Mouse (Mus musculus): ENCODE measurements around the gene Gm16181. TPM values are rescaled to one million over a fixed set of nuclear protein-coding genes. Genes with fewer than 3 reads are reported as not detected.

Gene Gm16181
- polyA plus RNA-seq, 1 experiment from 2014 or later, result 0.89 TPM

GRCm38 (mm10) chr17:35218516-35219193 is 2.0 kb upstream of the Gm16181 start:
- Histone ChIP-seq H3K27ac (ENCODE audit: low read depth, low read length) (peak overlapping the region; percentile 15; the same call in 1 of the 2 replicates), H3K4me3 (ENCODE audit: low read length) (no peak overlapping the region), H3K36me3 (ENCODE audit: control insufficient read depth, insufficient read depth, low read length) (peaks cover 25% of the 10 kb centered on the region), H3K9me3 (ENCODE audit: control insufficient read depth, low read length) (no peaks in the 10 kb centered on the region), H3K4me1 (ENCODE audit: control insufficient read depth, insufficient read depth, low read length) (no peaks in the 10 kb centered on the region; the same call in 1 of the 2 replicates), H3K27me3 (ENCODE audit: control insufficient read depth, insufficient read depth, low read length) (no peaks in the 10 kb centered on the region), H3K9ac (ENCODE audit: low read depth, low read length) (no peak overlapping the region), H3K4me2 (replicated peaks; ENCODE audit: low read depth, low read length) (no peak overlapping the region)
- no peak for ATAC-seq (ENCODE audit: low FRiP score, low TSS enrichment)
- WGBS, result 79% methylated on average over 18 of the region's 18 CpGs

DNA sequence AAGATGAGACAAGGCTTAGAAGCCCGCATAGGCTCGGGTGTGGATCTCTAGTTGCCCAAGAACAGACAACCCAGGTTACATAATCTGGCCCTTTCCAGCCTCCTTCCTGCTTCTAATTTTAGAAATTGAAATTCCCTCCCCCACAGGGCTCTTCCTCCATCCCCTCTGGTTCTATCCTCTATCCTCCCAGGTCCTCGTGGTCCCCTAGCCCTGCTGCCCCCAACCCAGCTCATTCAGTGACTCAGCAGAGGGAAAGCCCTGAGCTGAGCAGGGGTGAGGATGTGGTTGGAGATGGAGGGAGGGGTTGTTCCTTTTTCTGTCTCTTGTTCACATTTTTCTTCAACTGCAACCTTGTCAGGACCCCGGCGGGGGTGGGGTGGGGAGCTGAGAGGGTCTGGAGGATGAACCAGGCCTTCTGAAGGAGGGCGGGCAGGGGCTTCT is 1.0 kb upstream of the Gm16181 start:
- Histone ChIP-seq H3K27me3 (ENCODE audit: control insufficient read depth, insufficient read depth, low read length) (no peaks in the 10 kb centered on the region), H3K4me3 (ENCODE audit: low read length) (no peak overlapping the region), H3K27ac (ENCODE audit: low read depth, low read length) (peak overlapping the region; percentile 42; the same call in 1 of the 2 replicates), H3K4me2 (replicated peaks; ENCODE audit: low read depth, low read length) (no peak overlapping the region), H3K9me3 (ENCODE audit: control insufficient read depth, low read length) (no peaks in the 10 kb centered on the region), H3K9ac (ENCODE audit: low read depth, low read length) (no peak overlapping the region), H3K4me1 (ENCODE audit: control insufficient read depth, insufficient read depth, low read length) (no peaks in the 10 kb centered on the region; the same call in 1 of the 2 replicates), H3K36me3 (ENCODE audit: control insufficient read depth, insufficient read depth, low read length) (peaks cover 25% of the 10 kb centered on the region)
- 88% methylated on average over 6 of the region's 6 CpGs for WGBS
- no peak for ATAC-seq (ENCODE audit: low FRiP score, low TSS enrichment)

- H3K9ac ChIP-seq (ENCODE audit: low read depth, low read length), result no peak overlapping the region
- WGBS, result 90% methylated on average over 6 of the region's 6 CpGs
Observed at GRCm38 (mm10) chr17:35222299-35222698, 1.7 kb downstream of the Gm16181 start.

GRCm38 (mm10) chr17:35224641-35225040 is 4.0 kb downstream of the Gm16181 start:
- Histone ChIP-seq H3K9ac (ENCODE audit: low read depth, low read length) (no peak overlapping the region), H3K9me3 (ENCODE audit: control insufficient read depth, low read length) (no peaks in the 10 kb centered on the region), H3K4me3 (ENCODE audit: low read length) (no peak overlapping the region), H3K4me2 (replicated peaks; ENCODE audit: low read depth, low read length) (no peak overlapping the region), H3K4me1 (ENCODE audit: control insufficient read depth, insufficient read depth, low read length) (no peaks in the 10 kb centered on the region; the same call in 1 of the 2 replicates), H3K27me3 (ENCODE audit: control insufficient read depth, insufficient read depth, low read length) (no peaks in the 10 kb centered on the region), H3K36me3 (ENCODE audit: control insufficient read depth, insufficient read depth, low read length) (peaks cover 47% of the 10 kb centered on the region), H3K27ac (ENCODE audit: low read depth, low read length) (no peak overlapping the region)
- ATAC-seq (ENCODE audit: low FRiP score, low TSS enrichment), result no peak
- WGBS, result 92% methylated on average over 4 of the region's 4 CpGs

More at GRCm38 (mm10) chr17:35222299-35222698, 1.7 kb downstream of the Gm16181 start:
- H3K4me1 ChIP-seq (ENCODE audit: control insufficient read depth, insufficient read depth, low read length), result no peaks in the 10 kb centered on the region; the same call in 1 of the 2 replicates
- H3K4me2 ChIP-seq (replicated peaks; ENCODE audit: low read depth, low read length), result no peak overlapping the region
- ATAC-seq (ENCODE audit: low FRiP score, low TSS enrichment), result no peak
- no peak overlapping the region for H3K4me3 ChIP-seq (ENCODE audit: low read length)
- peaks cover 27% of the 10 kb centered on the region for H3K36me3 ChIP-seq (ENCODE audit: control insufficient read depth, insufficient read depth, low read length)
- no peaks in the 10 kb centered on the region for H3K9me3 ChIP-seq (ENCODE audit: control insufficient read depth, low read length)
- H3K27me3 ChIP-seq (ENCODE audit: control insufficient read depth, insufficient read depth, low read length), result no peaks in the 10 kb centered on the region
- H3K27ac ChIP-seq (ENCODE audit: low read depth, low read length), result no peak overlapping the region

GRCm38 (mm10) chr17:35225456-35225855 is 4.8 kb downstream of the Gm16181 start:
- no peak overlapping the region for H3K9ac ChIP-seq (ENCODE audit: low read depth, low read length)
- H3K4me1 ChIP-seq (ENCODE audit: control insufficient read depth, insufficient read depth, low read length), result no peaks in the 10 kb centered on the region
- no peaks in the 10 kb centered on the region for H3K9me3 ChIP-seq (ENCODE audit: control insufficient read depth, low read length)
- no peak overlapping the region for H3K4me3 ChIP-seq (ENCODE audit: low read length)
- peaks cover 45% of the 10 kb centered on the region for H3K36me3 ChIP-seq (ENCODE audit: control insufficient read depth, insufficient read depth, low read length)
- 96% methylated on average over 5 of the region's 5 CpGs for WGBS
- no peak overlapping the region for H3K4me2 ChIP-seq (replicated peaks; ENCODE audit: low read depth, low read length)
- ATAC-seq (ENCODE audit: low FRiP score, low TSS enrichment), result no peak
- H3K27ac ChIP-seq (ENCODE audit: low read depth, low read length), result no peak overlapping the region
- H3K27me3 ChIP-seq (ENCODE audit: control insufficient read depth, insufficient read depth, low read length), result no peaks in the 10 kb centered on the region

DNA sequence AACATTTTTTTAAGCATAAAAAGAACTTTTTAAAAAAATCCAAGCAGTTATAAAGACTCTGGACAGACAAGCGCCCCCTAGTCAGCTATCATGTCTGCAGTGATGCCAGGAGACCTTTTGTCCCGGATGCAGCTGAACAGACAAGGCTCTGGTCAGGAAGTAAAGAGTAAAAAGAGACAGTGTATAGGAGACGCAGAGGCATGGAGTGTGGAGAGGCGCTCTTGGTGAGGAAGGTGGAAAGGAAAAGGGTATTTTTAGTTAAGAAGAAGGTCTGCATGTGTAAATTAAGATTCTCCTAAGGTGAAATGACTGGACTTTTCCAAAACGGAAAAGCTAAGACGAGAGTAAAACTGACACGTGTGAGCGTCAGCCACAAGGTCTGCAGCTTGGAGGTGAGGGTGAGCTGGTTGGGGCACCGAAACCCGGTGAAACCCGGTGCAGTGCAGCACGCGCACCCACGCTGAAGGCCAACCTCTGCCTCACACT is 6.0 kb downstream of the Gm16181 start:
- Histone ChIP-seq H3K4me1 (ENCODE audit: control insufficient read depth, insufficient read depth, low read length) (peaks cover 2% of the 10 kb centered on the region; the same call in 1 of the 2 replicates), H3K9ac (ENCODE audit: low read depth, low read length) (no peak overlapping the region), H3K27me3 (ENCODE audit: control insufficient read depth, insufficient read depth, low read length) (no peaks in the 10 kb centered on the region), H3K36me3 (ENCODE audit: control insufficient read depth, insufficient read depth, low read length) (peaks cover 45% of the 10 kb centered on the region), H3K27ac (ENCODE audit: low read depth, low read length) (no peak overlapping the region), H3K9me3 (ENCODE audit: control insufficient read depth, low read length) (no peaks in the 10 kb centered on the region), H3K4me3 (ENCODE audit: low read length) (no peak overlapping the region), H3K4me2 (replicated peaks; ENCODE audit: low read depth, low read length) (no peak overlapping the region)
- 80% methylated on average over 14 of the region's 14 CpGs for WGBS
- no peak for ATAC-seq (ENCODE audit: low FRiP score, low TSS enrichment)

- Histone ChIP-seq H3K36me3 (ENCODE audit: control insufficient read depth, insufficient read depth, low read length) (peaks cover 40% of the 10 kb centered on the region), H3K4me3 (ENCODE audit: low read length) (no peak overlapping the region), H3K27me3 (ENCODE audit: control insufficient read depth, insufficient read depth, low read length) (no peaks in the 10 kb centered on the region), H3K9ac (ENCODE audit: low read depth, low read length) (no peak overlapping the region), H3K4me2 (replicated peaks; ENCODE audit: low read depth, low read length) (no peak overlapping the region), H3K9me3 (ENCODE audit: control insufficient read depth, low read length) (no peaks in the 10 kb centered on the region), H3K4me1 (ENCODE audit: control insufficient read depth, insufficient read depth, low read length) (peaks cover 25% of the 10 kb centered on the region), H3K27ac (ENCODE audit: low read depth, low read length) (no peak overlapping the region)
- 93% methylated on average over 10 of the region's 10 CpGs for WGBS
- no peak for ATAC-seq (ENCODE audit: low FRiP score, low TSS enrichment)
Observed at GRCm38 (mm10) chr17:35231022-35231421, 10.4 kb downstream of the Gm16181 start.

DNA sequence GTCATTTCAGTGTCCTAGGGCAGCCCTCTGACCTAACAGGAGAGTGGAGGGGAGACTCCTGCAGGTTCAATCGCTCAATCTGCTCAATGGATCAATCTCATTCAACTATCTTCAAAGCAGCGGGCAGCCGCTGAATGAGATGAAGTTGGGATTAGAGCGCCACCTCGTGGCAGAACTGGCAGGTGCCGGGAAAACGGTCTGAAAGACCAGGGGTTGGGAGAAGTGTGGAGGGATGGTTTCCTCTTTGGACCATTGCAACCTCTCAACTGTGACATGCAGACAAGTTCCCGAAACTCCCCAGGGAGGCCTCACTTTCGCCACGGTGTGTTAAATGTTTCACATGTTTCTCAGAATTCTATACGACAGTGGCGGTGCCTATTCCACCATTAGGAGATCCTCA is 11.4 kb downstream of the Gm16181 start:
- H3K27ac ChIP-seq (ENCODE audit: low read depth, low read length), result peak overlapping the region; percentile 68; the same call in 1 of the 2 replicates
- H3K9ac ChIP-seq (ENCODE audit: low read depth, low read length), result no peak overlapping the region
- no peak overlapping the region for H3K4me2 ChIP-seq (replicated peaks; ENCODE audit: low read depth, low read length)
- ATAC-seq (ENCODE audit: low FRiP score, low TSS enrichment), result no peak
- peaks cover 28% of the 10 kb centered on the region for H3K4me1 ChIP-seq (ENCODE audit: control insufficient read depth, insufficient read depth, low read length)
- WGBS, result 10% methylated on average over 12 of the region's 12 CpGs
- H3K4me3 ChIP-seq (ENCODE audit: low read length), result no peak overlapping the region
- H3K36me3 ChIP-seq (ENCODE audit: control insufficient read depth, insufficient read depth, low read length), result peaks cover 40% of the 10 kb centered on the region
- H3K9me3 ChIP-seq (ENCODE audit: control insufficient read depth, low read length), result no peaks in the 10 kb centered on the region
- no peaks in the 10 kb centered on the region for H3K27me3 ChIP-seq (ENCODE audit: control insufficient read depth, insufficient read depth, low read length)

- no peak overlapping the region for H3K4me2 ChIP-seq (replicated peaks; ENCODE audit: low read depth, low read length)
- no peak overlapping the region for H3K9ac ChIP-seq (ENCODE audit: low read depth, low read length)
- H3K4me1 ChIP-seq (ENCODE audit: control insufficient read depth, insufficient read depth, low read length), result peaks cover 28% of the 10 kb centered on the region
- peak overlapping the region; percentile 68; the same call in 1 of the 2 replicates for H3K27ac ChIP-seq (ENCODE audit: low read depth, low read length)
- H3K4me3 ChIP-seq (ENCODE audit: low read length), result no peak overlapping the region
- no peaks in the 10 kb centered on the region for H3K27me3 ChIP-seq (ENCODE audit: control insufficient read depth, insufficient read depth, low read length)
- peaks cover 34% of the 10 kb centered on the region for H3K36me3 ChIP-seq (ENCODE audit: control insufficient read depth, insufficient read depth, low read length)
- ATAC-seq (ENCODE audit: low FRiP score, low TSS enrichment), result no peak
- 60% methylated on average over 5 of the region's 5 CpGs for WGBS
- H3K9me3 ChIP-seq (ENCODE audit: control insufficient read depth, low read length), result no peaks in the 10 kb centered on the region
Observed at GRCm38 (mm10) chr17:35232659-35233058, 12.0 kb downstream of the Gm16181 start.

Measured in kidney, embryonic 14.5 days (tissue).